Mouse (Mus musculus): ENCODE measurements around the gene Svip.

Svip gene

GRCm38 (mm10) chr7:51960698-51961374 lies 45.0 kb downstream of the Svip start:
- no peak for DNase-seq (ENCODE audit: low spot score in 2 of 2)

- no peak for DNase-seq (ENCODE audit: low spot score in 2 of 2)
Measured at GRCm38 (mm10) chr7:51957766-51958165, 48.1 kb downstream of the Svip start.

GRCm38 (mm10) chr7:51955424-51956041 lies 50.3 kb downstream of the Svip start:
- DNase-seq (ENCODE audit: low spot score in 2 of 2) = no peak
